Mouse (Mus musculus) gastrocnemius, postnatal 36 days (tissue): ENCODE results near the gene Golim4. TPM values are rescaled to one million over a fixed set of nuclear protein-coding genes. Genes with fewer than 3 reads are reported as not detected.
"Not testable (repeated sequence)": the region's sequence is repeated elsewhere in the genome, so short reads cannot be mapped to it uniquely, and the experiment has no call there.

ENCODE experiments used
- DNase-seq, 2 experiments: peaks; one replicate each; pipeline ENCODE4 v3.0.0; 2022
- intact Hi-C: fragments of 180-260 bp; cut with DNase I; formaldehyde crosslinking; loops from one replicate; pipeline ENCODE4 v1.15.1; 2025
- long read RNA-seq, 2 experiments: library from polyadenylated mRNA; stranded (forward); transcript quantifications; one replicate each; pipeline ENCODE4 v2.0.0; 2021
- total RNA-seq, 2 experiments: library from RNA; stranded (reverse); gene quantifications; 2 replicates each; pipeline ENCODE4 v1.2.3; 2021

The Golim4 gene
- total RNA-seq, result 10 to 100 TPM; 10.4 to 13.6 TPM
- long read RNA-seq, experiment 1, partial matches to known transcripts, result 0 of 3 reads
- long read RNA-seq, experiment 1, other reads (novel, unspliced or antisense), result 3 of 3 reads
- long read RNA-seq, experiment 2, full-length matches to known transcripts, result 3 of 4 reads
- long read RNA-seq, experiment 2, partial matches to known transcripts, result 1 of 4 reads
- long read RNA-seq, experiment 2, other reads (novel, unspliced or antisense), result 0 of 4 reads

DNA sequence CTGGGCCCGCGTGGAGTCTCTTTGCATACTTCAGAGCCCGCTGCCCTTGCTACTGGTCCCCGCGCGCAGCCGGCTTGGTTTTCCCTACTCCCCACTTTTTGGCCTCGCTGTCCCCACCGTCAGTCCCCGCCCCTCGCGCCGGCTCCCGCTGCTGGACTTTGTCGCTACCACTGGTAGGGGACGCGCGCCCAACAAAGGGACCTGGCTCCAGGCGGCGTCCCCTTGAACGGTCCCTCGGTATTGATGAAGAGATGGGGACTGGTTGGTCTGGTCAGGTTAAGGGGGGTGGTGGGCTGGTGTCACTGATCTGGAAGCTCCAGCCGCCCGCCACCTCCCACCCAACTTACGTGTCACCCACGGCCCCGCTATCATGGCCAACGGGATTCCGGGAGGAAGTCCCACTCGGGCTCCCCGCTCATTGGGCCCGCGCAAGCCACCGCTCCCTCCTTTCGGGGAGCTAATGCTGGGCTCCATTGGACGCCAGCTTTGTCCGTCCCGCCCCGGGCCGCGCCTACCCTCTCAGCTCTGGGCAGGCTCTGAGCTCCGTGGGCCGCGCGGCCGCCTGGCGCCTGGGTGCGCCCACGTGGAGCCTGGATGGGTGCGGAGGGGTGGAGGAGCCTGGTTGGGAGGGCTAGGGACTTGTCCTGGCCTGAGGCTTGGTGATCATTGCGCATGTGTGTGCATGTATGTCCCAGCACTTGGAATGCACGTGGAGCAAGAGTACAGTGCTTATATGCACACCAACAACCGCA is at the start of gene Golim4:
Gene Golim4, minus strand, starts transcription at position 399 of the 752 bp plus-strand sequence.
- intact Hi-C loops, result no loop called here
- peak; percentile 87 to 92 for DNase-seq

DNA sequence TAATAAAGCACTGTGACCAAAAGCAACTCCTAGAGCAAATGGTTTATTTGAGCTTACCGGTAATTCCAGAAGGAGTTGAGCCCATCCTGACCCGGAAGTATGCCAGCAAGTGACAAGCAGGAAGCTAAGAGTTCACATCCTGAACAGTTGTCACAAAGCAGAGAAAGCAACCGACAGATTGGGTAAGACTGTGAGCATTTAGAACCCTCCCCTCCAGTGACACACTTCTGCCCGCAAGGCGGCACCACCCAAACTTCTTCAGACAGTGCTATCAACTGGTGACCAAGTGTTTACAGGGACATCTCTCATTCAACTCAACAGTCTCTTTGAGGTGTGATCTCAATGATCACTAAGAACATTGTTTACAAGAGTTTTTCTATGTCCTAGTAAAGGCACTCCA is 48.9 kb upstream of the Golim4 start:
- intact Hi-C loops, result no loop called here
- no peak for DNase-seq

DNA sequence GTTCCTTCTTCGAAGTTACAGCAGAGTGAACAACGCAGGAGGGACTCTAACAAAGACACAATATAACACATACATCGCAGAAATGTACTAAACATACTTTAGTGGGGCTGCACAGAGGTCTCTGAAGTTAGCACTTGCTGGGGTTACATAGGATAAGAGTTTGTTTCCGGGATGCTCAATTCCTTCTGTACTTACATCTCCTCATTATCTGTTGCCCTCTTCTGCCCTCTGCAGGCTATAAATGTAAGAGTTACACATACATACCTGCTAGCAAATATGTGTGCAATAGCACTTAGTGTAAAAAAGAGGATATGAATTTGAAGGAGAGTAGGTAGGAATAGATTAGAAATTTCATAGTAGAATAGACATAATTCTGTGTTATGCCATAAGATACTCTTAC is 44.4 kb upstream of the Golim4 start:
- intact Hi-C loops, result no loop called here
- DNase-seq, result no peak

DNA sequence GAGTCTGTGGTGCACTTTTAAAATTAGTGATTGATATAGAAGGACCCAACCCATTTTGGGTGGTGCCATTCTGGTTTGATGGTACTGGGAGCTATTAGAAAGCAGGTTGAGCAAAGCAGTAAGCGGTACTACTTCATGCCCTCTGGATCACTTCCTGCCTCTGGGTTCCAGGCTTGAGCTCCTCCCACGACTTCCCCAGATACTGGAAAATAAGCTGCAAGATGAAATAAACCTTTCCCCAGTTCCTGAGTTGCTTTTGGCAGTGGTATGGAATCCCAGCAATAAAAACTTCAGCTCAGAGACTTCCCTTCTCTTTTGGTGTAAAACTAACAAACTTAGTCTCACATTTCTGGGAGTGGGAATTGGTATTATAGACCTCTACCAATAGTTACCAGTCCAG is 43.7 kb upstream of the Golim4 start:
- DNase-seq, result no peak
- intact Hi-C loops, result no loop called here

DNA sequence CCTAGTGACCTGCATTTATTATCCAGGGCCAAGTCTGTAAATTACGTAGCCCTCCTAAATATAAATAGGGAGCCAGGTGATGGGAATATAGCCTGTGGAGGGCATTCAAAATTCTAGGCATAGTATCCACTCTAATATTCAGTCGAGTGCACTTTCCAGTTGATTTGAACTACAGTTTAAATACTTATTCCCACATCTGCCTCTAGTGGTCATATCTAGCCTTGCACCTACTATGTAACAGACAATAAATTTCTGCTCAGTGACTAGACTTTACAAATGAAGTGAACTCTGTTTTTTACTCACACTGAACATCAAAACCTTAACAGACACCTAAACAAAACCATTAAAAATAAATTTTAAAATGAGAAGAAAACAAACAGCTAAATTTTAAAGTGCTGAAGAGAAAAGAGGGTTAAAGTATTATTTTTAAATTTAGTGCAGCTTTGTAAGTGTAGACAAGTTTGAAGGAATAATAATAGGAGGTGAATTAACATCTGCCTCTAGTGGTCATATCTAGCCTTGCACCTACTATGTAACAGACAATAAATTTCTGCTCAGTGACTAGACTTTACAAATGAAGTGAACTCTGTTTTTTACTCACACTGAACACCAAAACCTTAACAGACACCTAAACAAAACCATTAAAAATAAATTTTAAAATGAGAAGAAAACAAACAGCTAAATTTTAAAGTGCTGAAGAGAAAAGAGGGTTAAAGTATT is 24.4 kb upstream of the Golim4 start:
- intact Hi-C loops, DNase-seq: not testable (repeated sequence)

DNA sequence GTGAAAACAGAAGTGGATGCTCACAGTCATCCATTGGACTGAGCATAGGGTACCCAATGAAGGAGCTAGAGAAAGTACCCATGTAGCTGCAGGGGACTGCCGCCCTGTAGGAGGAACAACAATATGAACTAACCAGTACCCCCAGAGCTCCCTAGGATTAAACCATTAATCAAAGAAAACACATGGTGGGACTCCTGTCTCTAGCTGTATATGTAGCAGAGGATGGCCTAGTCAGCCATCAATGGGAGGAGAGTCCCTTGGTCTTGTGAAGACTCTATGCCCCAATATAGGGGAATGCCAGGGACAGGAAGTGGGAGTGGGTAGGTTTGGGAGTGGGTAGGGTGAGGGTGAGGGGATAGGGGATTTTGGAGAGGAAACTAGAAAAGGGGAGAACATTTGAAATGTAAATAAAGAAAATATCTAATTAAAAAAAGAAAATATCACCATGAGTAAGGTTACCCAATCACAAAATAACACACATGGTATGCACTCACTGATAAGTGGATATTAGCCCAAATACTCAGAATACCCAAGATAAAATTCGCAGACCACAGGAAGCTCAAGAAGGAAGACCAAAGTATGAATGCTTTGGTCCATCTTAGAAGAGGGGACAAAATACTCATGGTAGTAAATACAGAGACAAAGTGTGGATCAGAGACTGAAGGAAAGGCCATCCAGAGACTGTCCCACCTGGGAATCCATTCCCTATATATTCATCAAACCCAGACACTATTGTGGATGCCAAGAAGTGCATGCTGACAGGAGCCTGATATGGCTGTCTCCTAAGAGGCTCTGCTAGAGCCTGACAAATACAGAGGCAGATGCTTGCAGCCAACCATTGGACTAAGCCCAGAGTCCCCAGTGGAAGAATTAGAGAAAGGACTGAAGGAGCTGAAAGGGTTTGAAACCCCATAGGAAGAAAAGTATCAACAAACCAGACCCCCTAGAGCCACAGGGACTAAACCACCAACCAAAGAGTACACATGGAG is 6.3 kb upstream of the Golim4 start:
- intact Hi-C loops, DNase-seq: not testable (repeated sequence)

DNA sequence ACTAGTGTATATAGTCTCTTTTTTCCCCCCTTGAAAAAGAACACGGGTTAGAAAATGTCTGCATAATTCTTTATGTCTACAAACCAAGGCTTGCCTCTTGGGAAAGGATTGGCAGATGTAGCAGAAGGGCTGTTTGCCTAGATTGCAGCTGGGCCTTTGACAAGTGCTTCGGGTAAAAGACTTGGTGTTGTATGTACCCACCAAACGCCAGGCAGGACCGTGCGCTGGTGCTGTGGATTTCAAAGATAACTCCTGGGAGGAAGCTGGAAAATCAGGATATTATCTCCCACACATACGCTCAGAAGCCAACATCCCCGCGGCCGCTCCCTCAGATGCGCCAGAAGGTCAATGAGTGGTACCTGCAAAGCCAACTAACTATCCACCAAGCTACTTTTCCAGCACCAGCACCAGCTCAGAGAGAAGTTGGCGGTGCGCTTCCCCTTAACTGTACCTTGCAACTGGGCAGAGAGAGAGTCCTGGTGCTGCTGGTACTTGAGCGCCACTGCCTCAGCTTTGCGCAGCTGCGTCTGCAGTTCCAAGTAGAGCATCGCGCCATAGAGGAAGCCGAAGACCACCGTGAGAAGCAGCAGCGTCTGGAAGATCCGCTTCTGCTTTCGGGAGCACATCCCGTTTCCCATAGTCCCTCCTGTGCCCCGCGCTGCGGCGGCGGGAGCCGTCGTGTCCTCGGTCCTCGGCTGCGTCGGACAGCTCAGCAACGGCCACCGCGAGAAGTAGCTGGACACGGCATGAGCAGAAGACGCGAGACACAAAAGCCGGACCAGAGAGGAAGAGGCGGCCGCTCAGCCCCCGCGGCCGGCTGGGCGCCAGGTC is 873 bp downstream of the Golim4 start:
- intact Hi-C loops, result no loop called here
- peak; percentile 18 to 30 for DNase-seq

DNA sequence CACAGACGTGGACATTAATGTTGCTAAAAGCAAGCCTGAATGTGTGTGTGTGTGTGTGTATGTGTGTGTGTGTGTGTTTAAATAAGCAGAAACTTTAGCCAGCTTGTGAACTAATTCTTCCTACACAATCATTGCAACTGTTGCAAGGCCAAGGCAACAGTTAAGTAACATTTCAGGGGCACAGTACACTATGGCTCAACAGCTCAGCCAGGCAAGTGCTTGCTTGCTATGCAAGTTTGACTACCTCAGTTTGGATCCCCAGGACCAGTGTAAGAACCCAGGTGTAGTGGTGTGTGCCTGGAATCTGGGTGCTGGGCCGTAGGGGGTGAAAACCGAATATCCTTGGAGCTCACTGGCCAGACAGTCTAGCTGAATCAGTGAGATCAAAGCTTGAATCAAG is 2.6 kb downstream of the Golim4 start:
- intact Hi-C loops, result no loop called here
- DNase-seq, result no peak

DNA sequence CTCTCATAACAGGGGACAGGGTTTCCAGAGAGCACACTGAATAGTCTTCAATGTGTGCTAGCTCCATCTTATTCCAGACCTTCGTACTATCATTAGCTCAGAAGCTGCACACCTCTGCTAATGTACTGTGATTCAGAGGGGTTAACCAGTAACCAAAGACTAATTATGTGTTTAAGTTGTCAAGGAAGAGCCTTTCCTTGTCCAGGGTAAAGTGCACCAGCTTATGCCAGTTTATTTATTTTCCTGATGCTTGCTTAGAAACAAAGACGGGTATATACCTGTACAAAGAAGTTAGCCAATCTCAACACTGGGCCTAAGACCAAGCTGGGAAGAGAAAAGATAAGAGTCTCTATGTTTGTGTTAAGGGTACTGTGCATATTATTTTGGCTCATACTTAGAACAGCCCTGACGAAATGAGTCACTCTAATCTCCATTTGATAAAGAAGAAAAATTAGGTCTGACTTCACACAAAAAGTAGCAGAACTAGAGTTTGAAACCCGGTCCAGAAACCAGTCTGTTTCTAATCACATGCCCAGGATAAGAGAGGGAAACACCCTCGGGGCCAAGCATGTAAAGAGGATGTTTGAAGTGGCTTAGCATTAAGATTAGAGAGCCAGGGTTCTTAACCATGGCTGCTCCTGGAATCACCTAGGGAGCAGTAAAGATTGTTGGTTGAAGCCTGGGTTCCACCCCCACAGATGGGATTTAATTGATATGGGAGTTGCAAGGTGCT is 4.3 kb downstream of the Golim4 start:
- intact Hi-C loops, result no loop called here
- no peak for DNase-seq

DNA sequence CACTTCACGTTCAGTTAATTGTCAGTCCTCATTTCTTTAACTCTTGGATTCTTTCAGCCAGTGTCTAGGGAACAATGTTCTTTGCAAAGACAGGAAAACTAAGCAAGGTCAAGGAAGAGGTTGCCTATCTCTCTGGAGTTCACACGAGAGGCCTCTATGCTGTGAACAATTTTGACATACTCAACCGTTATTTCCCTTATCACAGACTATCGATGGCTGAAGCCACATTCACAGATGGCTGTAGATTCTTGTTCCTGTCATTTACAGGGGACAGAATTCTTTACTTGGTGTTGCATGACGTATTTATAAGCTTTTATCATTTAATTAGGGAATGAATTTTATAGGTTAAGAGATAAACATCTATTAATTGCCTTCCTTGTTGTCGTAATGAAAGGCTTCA is 5.9 kb downstream of the Golim4 start:
- no peak for DNase-seq
- intact Hi-C loops, result no loop called here

DNA sequence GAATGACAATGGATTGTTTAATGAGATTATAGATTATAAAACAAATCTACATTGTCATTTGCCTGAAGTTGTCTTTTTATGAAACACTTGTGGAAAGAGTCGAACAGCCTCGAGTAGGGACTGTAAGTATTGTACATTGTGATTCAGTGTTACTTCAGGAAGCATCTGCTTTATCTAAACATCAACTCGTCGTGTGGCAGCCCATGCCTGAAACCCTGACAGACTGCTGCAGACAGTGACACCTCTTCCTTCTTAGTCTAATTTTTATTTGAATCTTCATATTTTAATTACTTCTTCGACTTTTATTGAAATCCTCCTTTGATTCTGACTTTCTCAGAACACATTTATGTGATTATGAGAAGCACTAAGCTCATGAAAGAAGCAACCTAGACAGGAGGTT is 7.4 kb downstream of the Golim4 start:
- intact Hi-C loops, result no loop called here
- DNase-seq, result no peak

DNA sequence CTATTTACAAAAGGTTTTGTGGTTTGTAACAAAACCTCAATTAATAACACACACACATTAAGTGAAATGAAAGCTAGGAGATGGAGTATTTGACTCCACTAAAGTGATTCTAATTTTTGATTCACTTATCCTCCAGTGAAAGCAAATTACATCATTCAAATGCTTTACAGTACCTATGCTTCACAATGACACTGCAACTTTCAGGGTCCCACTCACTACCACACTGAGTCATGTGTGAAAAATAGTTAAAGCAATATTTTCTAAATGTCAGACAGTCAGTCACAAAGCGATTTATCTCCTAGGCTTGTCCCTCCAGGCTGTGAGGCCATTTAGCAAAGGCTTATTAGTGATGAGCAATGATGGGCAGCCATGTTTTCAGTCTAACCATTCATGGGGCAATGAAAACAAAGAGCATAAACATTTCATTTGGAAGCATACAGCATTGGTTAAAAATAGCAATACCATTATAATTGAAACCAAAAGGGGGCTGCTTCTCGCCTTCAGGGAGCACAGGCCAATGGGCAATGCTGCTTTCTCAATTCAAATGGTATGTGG is 8.1 kb downstream of the Golim4 start:
- DNase-seq, result no peak
- intact Hi-C loops, result no loop called here

DNA sequence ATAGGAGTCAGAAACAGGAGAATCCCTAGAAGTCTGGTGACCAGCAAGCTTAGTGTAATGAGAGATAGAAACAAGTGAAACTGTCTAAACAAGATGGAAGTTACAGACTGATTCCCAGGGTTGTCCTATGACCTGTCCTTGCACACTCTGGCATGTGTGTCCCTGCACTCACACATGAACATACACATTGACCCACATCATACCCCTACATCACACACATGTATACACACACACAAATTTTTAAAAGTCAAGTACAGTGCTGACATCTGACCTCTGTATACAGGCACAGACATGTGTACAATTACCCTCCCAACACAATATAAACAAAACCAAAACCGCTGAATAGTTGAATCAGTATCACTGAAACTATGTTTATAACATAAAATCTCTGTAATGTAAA is 8.7 kb downstream of the Golim4 start:
- no peak for DNase-seq

DNA sequence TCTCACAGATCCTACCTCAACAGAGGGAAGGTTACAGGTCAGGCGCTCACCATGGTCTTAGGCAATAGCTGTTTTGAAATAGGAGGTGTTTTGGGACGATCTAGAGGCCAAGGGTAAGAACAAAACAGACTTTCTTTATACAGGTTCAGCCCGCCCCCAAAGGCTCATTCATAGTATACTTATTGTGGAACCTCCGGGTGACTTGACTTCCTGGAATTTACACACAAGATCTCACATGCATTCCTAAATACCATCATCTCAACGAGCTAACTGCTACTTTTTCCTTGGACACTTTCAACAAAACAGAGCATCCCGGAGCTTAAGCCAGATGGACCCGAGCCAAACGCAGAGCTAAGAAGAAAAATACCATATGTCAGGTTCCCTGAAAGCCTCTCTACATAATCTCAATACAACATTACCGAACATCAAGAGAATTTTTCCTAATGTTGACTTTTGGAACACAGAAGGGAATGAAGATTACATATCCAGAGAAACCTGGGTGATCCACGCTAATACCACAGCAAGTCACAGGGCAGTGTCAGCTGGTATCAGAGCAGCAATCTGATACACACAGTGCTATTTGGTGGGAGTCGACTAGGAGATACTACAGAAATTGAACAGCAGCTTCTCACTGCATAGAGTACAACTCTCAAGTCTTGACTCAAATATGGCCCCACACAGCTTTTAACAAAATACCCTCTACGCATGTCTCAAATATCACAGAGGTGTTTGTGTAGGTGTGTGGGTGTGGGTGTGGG is 14.3 kb downstream of the Golim4 start:
- intact Hi-C loops, result no loop called here
- no peak for DNase-seq

More for the DNA sequence above, 8.7 kb downstream of the Golim4 start:
- intact Hi-C loops, result no loop called here

DNA sequence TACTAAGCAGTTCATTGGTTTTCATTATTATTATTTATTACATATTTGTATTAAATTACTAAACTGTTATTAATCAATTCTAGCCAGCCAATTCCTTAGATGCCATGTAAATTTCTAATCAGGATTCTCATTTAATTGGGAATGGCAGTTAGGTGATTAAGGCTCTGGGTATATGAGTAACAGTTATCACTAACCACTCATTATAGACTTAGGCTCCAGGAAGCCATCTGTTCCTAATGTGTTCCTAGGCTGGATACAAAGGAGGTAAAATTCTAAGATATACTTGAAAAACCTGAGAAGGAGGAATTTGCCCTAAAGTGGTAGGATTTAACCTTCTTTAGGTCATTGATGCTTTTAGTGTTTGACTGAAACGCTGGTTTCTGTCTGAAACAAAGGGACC is 14.9 kb downstream of the Golim4 start:
- intact Hi-C loops, result no loop called here
- no peak for DNase-seq

DNA sequence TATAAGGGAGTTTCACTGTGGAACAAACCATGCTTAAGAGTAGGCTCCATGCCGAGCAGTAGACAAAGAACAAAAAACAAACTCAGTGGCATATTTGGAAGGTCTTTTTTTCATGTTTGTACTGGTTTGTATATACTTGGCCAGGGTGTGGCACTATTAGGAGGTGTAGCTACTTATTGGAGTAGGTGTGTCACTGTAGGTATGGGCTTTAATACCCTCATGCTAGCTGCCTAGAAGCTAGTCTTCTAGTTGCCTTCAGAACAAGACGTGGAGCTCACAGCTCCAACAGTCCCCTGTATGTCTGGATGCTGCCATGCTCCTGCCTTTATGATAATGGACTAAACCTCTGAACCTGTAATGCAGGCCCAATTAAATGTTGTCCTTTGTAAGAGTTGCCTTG is 20.6 kb downstream of the Golim4 start:
- intact Hi-C loops, result no loop called here
- DNase-seq, result no peak

DNA sequence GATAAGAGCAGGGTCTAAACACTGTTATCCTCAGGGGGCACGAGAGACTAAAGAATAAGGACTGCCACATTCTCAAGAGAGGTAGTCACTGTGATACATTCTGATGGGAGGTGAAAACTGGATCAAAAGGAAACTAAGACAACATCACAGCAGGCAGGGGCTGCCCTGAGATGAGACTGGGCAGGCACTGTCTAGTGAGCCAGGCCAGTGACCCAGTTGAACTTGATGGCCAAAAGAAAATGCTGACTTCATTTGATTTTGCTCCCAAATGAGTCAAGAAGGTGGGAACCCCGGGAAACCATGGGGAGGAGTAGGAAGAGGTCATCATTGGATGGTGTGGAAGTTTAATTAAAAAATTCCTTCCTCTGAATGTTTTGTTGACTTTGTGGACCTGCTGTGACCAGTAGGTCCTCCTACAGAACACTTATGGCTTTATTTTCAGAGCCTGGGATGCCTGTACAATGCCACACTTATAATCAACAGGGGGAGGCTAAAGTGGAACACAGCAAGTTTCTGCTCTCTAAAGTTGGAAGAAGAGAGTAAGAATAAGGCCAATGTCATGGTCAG is 26.0 kb downstream of the Golim4 start:
- intact Hi-C loops, result no loop called here
- DNase-seq, result no peak
